In the genomic region with DNA sequence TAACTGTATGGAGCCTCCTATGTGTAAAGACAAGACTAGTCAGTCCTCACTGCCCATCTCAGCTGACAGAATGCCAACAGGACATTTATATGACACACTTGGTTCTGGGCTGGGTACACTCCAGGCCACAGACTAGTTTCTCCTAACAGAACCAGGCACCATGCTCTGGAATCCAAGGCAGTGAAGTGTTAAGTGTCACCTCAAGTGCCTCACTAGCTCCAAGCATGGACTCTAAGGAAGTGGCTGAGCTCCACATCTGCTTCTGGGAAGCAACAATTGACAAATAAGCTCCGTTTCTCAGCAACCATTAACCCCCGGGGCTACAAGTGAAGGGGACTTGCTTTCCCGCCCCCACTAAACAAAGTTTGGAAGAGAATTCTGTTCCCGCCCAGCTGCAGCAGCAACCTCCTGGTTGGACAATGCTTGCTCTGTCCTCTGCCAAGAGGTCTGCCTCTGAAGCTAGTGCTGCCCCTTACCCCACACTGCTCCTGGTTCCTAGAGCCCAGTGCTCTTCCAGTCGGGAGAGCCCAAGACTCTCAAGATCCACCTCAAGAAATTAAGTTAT, we compare ENCODE assay signal across 10 mouse cellular contexts. TPM values are rescaled to one million over a fixed set of nuclear protein-coding genes. Genes with fewer than 3 reads are reported as not detected.
DNase-seq lines count a peak whose midpoint lies in the region; ATAC-seq and TF ChIP-seq lines count a peak whose summit lies in the region.
"Had no signal": no experiment of that assay in that cellular context is flagged by ENCODE, and none has a peak within 500 bp of the region (broad histone marks: within the 10 kb centered on the region; RNA-seq: fewer than 3 reads in every experiment).

No protein-coding gene starts in this region.

- TF ChIP-seq CTCF in lung, embryonic 14.5 days (IDR thresholded peaks at IDR 0.05; ENCODE audit: low read depth): no peak

- H3K4me1 ChIP-seq in lung, embryonic 14.5 days (ENCODE audit: insufficient read depth): peaks cover 24% of the 10 kb centered on the region
- peaks cover 42% of the 10 kb centered on the region for H3K4me1 ChIP-seq in stomach, embryonic 14.5 days (ENCODE audit: control insufficient read depth, insufficient read depth, low read length)

- peaks cover 50% of the 10 kb centered on the region for H3K36me3 ChIP-seq in lung, embryonic 14.5 days (ENCODE audit: insufficient read depth)
- peaks cover 40% of the 10 kb centered on the region for H3K36me3 ChIP-seq in stomach, embryonic 14.5 days (ENCODE audit: control insufficient read depth, insufficient read depth, low read length)

- peak; percentile 25 for DNase-seq in adrenal gland, postnatal 10 days
- DNase-seq in adrenal gland, adult 8-10 months: no peak
- DNase-seq in lung, embryonic 14.5 days: peak; percentile 64
- no peak for DNase-seq in lung, postnatal 36 days
- DNase-seq in gastrocnemius, postnatal 36 days: peak; percentile 32 to 38
- no peak for DNase-seq in spleen, postnatal 36 days (ENCODE audit: low spot score in 2 of 2)
- no peak for DNase-seq in yolk sac, embryonic 10.5 days (ENCODE audit: low spot score)
- DNase-seq: cerebellum, adult 8-10 months had no signal

- H3K27ac ChIP-seq in lung, embryonic 14.5 days (ENCODE audit: low read depth): 0 out of 2 replicates have a peak overlapping the region, but pooled peaks have one; percentile 47
- H3K27ac ChIP-seq in stomach, embryonic 14.5 days (ENCODE audit: low read length): peak overlapping the region; percentile 27; the same call in 1 of the 2 replicates

- no peak overlapping the region for H3K9ac ChIP-seq in lung, embryonic 14.5 days
- no peak overlapping the region for H3K9ac ChIP-seq in stomach, embryonic 14.5 days (replicated peaks; ENCODE audit: low read depth, low read length)

- H3K9me3 ChIP-seq in lung, embryonic 14.5 days (ENCODE audit: low read depth, low read length): no peaks in the 10 kb centered on the region
- H3K9me3 ChIP-seq in stomach, embryonic 14.5 days (ENCODE audit: control insufficient read depth, low read depth, low read length): no peaks in the 10 kb centered on the region

- H3K27me3 ChIP-seq in lung, embryonic 14.5 days (ENCODE audit: insufficient read depth, low read length): no peaks in the 10 kb centered on the region
- no peaks in the 10 kb centered on the region for H3K27me3 ChIP-seq in stomach, embryonic 14.5 days (ENCODE audit: control insufficient read depth, insufficient read depth, low read length)

- intact Hi-C loops in gastrocnemius, postnatal 36 days (cut with DNase I): no loop called here

- WGBS in lung, embryonic 14.5 days: 26% methylated on average over 5 of the region's 5 CpGs
- 39% methylated on average over 5 of the region's 5 CpGs for WGBS in stomach, embryonic 14.5 days

- no peak for ATAC-seq in lung, embryonic 14.5 days (ENCODE audit: insufficient read depth)
- no peak for ATAC-seq in stomach, embryonic 14.5 days (ENCODE audit: insufficient number of reproducible peaks, insufficient read depth, low FRiP score, low read depth)

- peak overlapping the region; percentile 13; the same call in 1 of the 2 replicates for H3K4me2 ChIP-seq in lung, embryonic 14.5 days
- H3K4me2 ChIP-seq in stomach, embryonic 14.5 days (replicated peaks; ENCODE audit: low read depth, low read length): no peak overlapping the region

- H3K4me3 ChIP-seq in lung, embryonic 14.5 days (ENCODE audit: low read depth, low read length): no peak overlapping the region
- H3K4me3 ChIP-seq in stomach, embryonic 14.5 days (ENCODE audit: low read depth, low read length): no peak overlapping the region

RNA-seq across cellular contexts. Expression of a gene that starts 2.1 kb away (rescaled TPM):
- total RNA-seq in adrenal gland, postnatal 10 days (2021): 10 to 100 TPM; 64.5 to 84.6 TPM
- total RNA-seq in adrenal gland, adult 8-10 months (2022): 100 to 1,000 TPM in 2 of 4 experiments, 10 to 100 TPM in 2; 77.5 to 129 (median 107) TPM
- polyA plus RNA-seq in lung, embryonic 14.5 days (2014; fragmentation: Nextera tagmentation; extraction: Ambion mirVana): 48.3 and 56.9 TPM in 2 replicates
- total RNA-seq in gastrocnemius, postnatal 36 days (2021): 10 to 100 TPM; 34.7 to 36.0 TPM
- polyA plus RNA-seq in stomach, embryonic 14.5 days (2014; fragmentation: Nextera tagmentation; extraction: Ambion mirVana): 42.6 and 48.5 TPM in 2 replicates

RNA-seq across cellular contexts. Expression of a gene that starts 24.5 kb away (rescaled TPM):
- 100 to 1,000 TPM; 248 to 266 TPM for total RNA-seq in adrenal gland, postnatal 10 days (2021)
- total RNA-seq in adrenal gland, adult 8-10 months (2022): 100 to 1,000 TPM; 232 to 294 (median 272) TPM
- polyA plus RNA-seq in lung, embryonic 14.5 days (2014; fragmentation: Nextera tagmentation; extraction: Ambion mirVana): 134 and 137 TPM in 2 replicates
- 100 to 1,000 TPM; 148 to 169 TPM for total RNA-seq in gastrocnemius, postnatal 36 days (2021)
- polyA plus RNA-seq in stomach, embryonic 14.5 days (2014; fragmentation: Nextera tagmentation; extraction: Ambion mirVana): 129 and 134 TPM in 2 replicates

RNA-seq across cellular contexts. Expression of a gene that starts 38.0 kb away (rescaled TPM):
- total RNA-seq in adrenal gland, postnatal 10 days (2021): 10 to 100 TPM; 27.4 to 31.5 TPM
- 10 to 100 TPM; 46.6 to 70.4 (median 57.7) TPM for total RNA-seq in adrenal gland, adult 8-10 months (2022)
- polyA plus RNA-seq in lung, embryonic 14.5 days (2014; fragmentation: Nextera tagmentation; extraction: Ambion mirVana): 11.5 and 13.6 TPM in 2 replicates
- total RNA-seq in gastrocnemius, postnatal 36 days (2021): 1 to 10 TPM; 6.0 to 6.2 TPM
- polyA plus RNA-seq in stomach, embryonic 14.5 days (2014; fragmentation: Nextera tagmentation; extraction: Ambion mirVana): 15.2 and 16.7 TPM in 2 replicates

RNA-seq across cellular contexts. Expression of a gene that starts 46.1 kb away (rescaled TPM):
- total RNA-seq in adrenal gland, postnatal 10 days (2021): 10 to 100 TPM; 40.3 to 48.1 TPM
- total RNA-seq in adrenal gland, adult 8-10 months (2022): 10 to 100 TPM; 37.0 to 63.8 (median 49.2) TPM
- polyA plus RNA-seq in lung, embryonic 14.5 days (2014; fragmentation: Nextera tagmentation; extraction: Ambion mirVana): 6.8 and 7.2 TPM in 2 replicates
- 10 to 100 TPM; 42.6 TPM for total RNA-seq in gastrocnemius, postnatal 36 days (2021)
- 12.4 and 13.1 TPM in 2 replicates for polyA plus RNA-seq in stomach, embryonic 14.5 days (2014; fragmentation: Nextera tagmentation; extraction: Ambion mirVana)

RNA-seq across cellular contexts. Expression of a gene that starts 52.3 kb away (rescaled TPM):
- total RNA-seq in adrenal gland, postnatal 10 days (2021): 1 to 10 TPM; 4.9 to 8.1 TPM
- under 1 TPM; 0.15 to 0.43 (median 0.26) TPM for total RNA-seq in adrenal gland, adult 8-10 months (2022)
- polyA plus RNA-seq in lung, embryonic 14.5 days (2014; fragmentation: Nextera tagmentation; extraction: Ambion mirVana): 0.16 and 0.19 TPM in 2 replicates
- total RNA-seq in gastrocnemius, postnatal 36 days (2021): under 1 TPM in 1 of 2 experiments, not detected in 1; 0.15 TPM
- 2.1 and 2.2 TPM in 2 replicates for polyA plus RNA-seq in stomach, embryonic 14.5 days (2014; fragmentation: Nextera tagmentation; extraction: Ambion mirVana)
- total RNA-seq: layer of hippocampus, postnatal 25 days had no signal

Comparison
In these comparisons a context has a peak if more than half of its experiments do, and no peak if none do; other contexts are left out.
1. DNase-seq: peak in adrenal gland, postnatal 10 days (single experiment), lung, embryonic 14.5 days (single experiment) and gastrocnemius, postnatal 36 days (2 of 2); none in adrenal gland, adult 8-10 months (single experiment), lung, postnatal 36 days (single experiment), spleen, postnatal 36 days (0 of 2) and yolk sac, embryonic 10.5 days (single experiment).